Mouse (Mus musculus) 3134 (cell line): ENCODE results near the gene Mapk1ip1.

Source experiments
- DNase-seq: peaks from one replicate; pipeline ENCODE4 v3.0.0-alpha.2; 2011; ENCODE audit warnings: low spot score; ENCODE audit not compliant: insufficient read length; ENCODE audit errors: extremely low read depth

Mapk1ip1 gene

GRCm38 (mm10) chr7:138841436-138842151, 4.5 kb downstream of the Mapk1ip1 start:
- no peak for DNase-seq

GRCm38 (mm10) chr7:138840594-138841021, 5.5 kb downstream of the Mapk1ip1 start:
- DNase-seq = no peak

- DNase-seq = no peak
These were observed 11.0 kb downstream of the Mapk1ip1 start for GRCm38 (mm10) chr7:138835028-138835427.

- DNase-seq = no peak
These were observed 18.3 kb downstream of the Mapk1ip1 start for GRCm38 (mm10) chr7:138827812-138828211.

- no peak for DNase-seq
These were observed 20.9 kb downstream of the Mapk1ip1 start for GRCm38 (mm10) chr7:138824995-138825756.

GRCm38 (mm10) chr7:138824423-138824822, 21.6 kb downstream of the Mapk1ip1 start:
- no peak for DNase-seq

GRCm38 (mm10) chr7:138818314-138818713, 27.8 kb downstream of the Mapk1ip1 start:
- DNase-seq = no peak

- no peak for DNase-seq
These were observed 32.7 kb downstream of the Mapk1ip1 start for GRCm38 (mm10) chr7:138813213-138813875.

GRCm38 (mm10) chr7:138807146-138807545, 38.9 kb downstream of the Mapk1ip1 start:
- no peak for DNase-seq

- no peak for DNase-seq
These were observed 42.7 kb downstream of the Mapk1ip1 start for GRCm38 (mm10) chr7:138803386-138803785.

- DNase-seq = no peak
These were observed 58.0 kb downstream of the Mapk1ip1 start for GRCm38 (mm10) chr7:138788109-138788508.
